Mouse (Mus musculus): ENCODE data around the gene Acsf3.

Gene Acsf3

GRCm38 (mm10) chr8:122811870-122812494 is 36.7 kb downstream of the Acsf3 start:
- DNase-seq = no peak

- no peak for DNase-seq
Measured at GRCm38 (mm10) chr8:122812610-122813250, 37.4 kb downstream of the Acsf3 start.

GRCm38 (mm10) chr8:122814608-122815007 is 39.3 kb downstream of the Acsf3 start:
- DNase-seq = no peak

GRCm38 (mm10) chr8:122816965-122817364 is 41.7 kb downstream of the Acsf3 start:
- DNase-seq = no peak

- DNase-seq = no peak
Measured at GRCm38 (mm10) chr8:122817724-122818496, 42.6 kb downstream of the Acsf3 start.

GRCm38 (mm10) chr8:122819776-122820175 is 44.5 kb downstream of the Acsf3 start:
- DNase-seq = peak; percentile 39

- no peak for DNase-seq
Measured at GRCm38 (mm10) chr8:122824571-122824970, 49.3 kb downstream of the Acsf3 start.

GRCm38 (mm10) chr8:122824986-122825385 is 49.7 kb downstream of the Acsf3 start:
- no peak for DNase-seq

GRCm38 (mm10) chr8:122825408-122825807 is 50.1 kb downstream of the Acsf3 start:
- no peak for DNase-seq

GRCm38 (mm10) chr8:122829396-122829795 is 54.1 kb downstream of the Acsf3 start:
- no peak for DNase-seq

- DNase-seq = peak; percentile 85
Measured at GRCm38 (mm10) chr8:122830349-122831061, 55.2 kb downstream of the Acsf3 start.

GRCm38 (mm10) chr8:122834416-122834815 is 59.1 kb downstream of the Acsf3 start:
- DNase-seq = no peak

GRCm38 (mm10) chr8:122834971-122835370 is 59.7 kb downstream of the Acsf3 start:
- DNase-seq = peak; percentile 88

GRCm38 (mm10) chr8:122836199-122836598 is 60.9 kb downstream of the Acsf3 start:
- DNase-seq = no peak

- DNase-seq = no peak
Measured at GRCm38 (mm10) chr8:122836696-122837095, 61.4 kb downstream of the Acsf3 start.

- DNase-seq = no peak
Measured at GRCm38 (mm10) chr8:122844161-122844560, 68.9 kb downstream of the Acsf3 start.

- no peak for DNase-seq
Measured at GRCm38 (mm10) chr8:122845662-122846061, 70.4 kb downstream of the Acsf3 start.

- peak; percentile 72 for DNase-seq
Measured at GRCm38 (mm10) chr8:122847829-122848561, 72.7 kb downstream of the Acsf3 start, which contains the start of gene Cdh15. Gene Cdh15 (plus strand): TSS chr8:122847966.

GRCm38 (mm10) chr8:122849152-122849910 is 74.0 kb downstream of the Acsf3 start:
- no peak for DNase-seq

GRCm38 (mm10) chr8:122850641-122851240 is 75.5 kb downstream of the Acsf3 start:
- no peak for DNase-seq
